Mouse (Mus musculus) cerebellum, adult 2 months (tissue): Measurements from ENCODE around the gene Cd37. TPM values are rescaled to one million over a fixed set of nuclear protein-coding genes. Genes with fewer than 3 reads are reported as not detected.

Experiments used
- DNase-seq, 2 experiments: peaks; one replicate each; pipeline ENCODE4 v3.0.0; 2021
- H3K27ac ChIP-seq: fragments of 200-500 bp; 2 replicates; pipeline ENCODE4 v1.5.1; 2012; ENCODE audit warnings: low read length, control low read depth, inconsistent platforms; ENCODE audit not compliant: insufficient read depth
- H3K27me3 ChIP-seq: fragments of 200-500 bp; 2 replicates; pipeline ENCODE4 v1.6.1; 2012; ENCODE audit warnings: inconsistent platforms, mild to moderate bottlenecking, low read length, moderate library complexity; ENCODE audit not compliant: control insufficient read depth, insufficient read depth
- H3K4me1 ChIP-seq: fragments of 200-500 bp; 2 replicates; pipeline ENCODE4 v1.6.1; 2011; ENCODE audit warnings: low read length; ENCODE audit not compliant: control insufficient read depth, insufficient read depth
- H3K4me3 ChIP-seq: fragments of 200-500 bp; replicated peaks from 2 replicates; pipeline ENCODE3; 2011; ENCODE audit warnings: mild to moderate bottlenecking, low read depth, low read length, control low read depth; ENCODE audit not compliant: insufficient read depth
- CTCF ChIP-seq: fragments of 200-500 bp; IDR thresholded peaks from 2 replicates; pipeline ENCODE4 v1.5.1; 2011; ENCODE audit warnings: low read depth, mild to moderate bottlenecking, control low read depth, low read length, moderate library complexity, borderline replicate concordance; ENCODE audit not compliant: insufficient read depth
- POLR2A ChIP-seq: fragments of 200-500 bp; IDR thresholded peaks from 2 replicates; pipeline ENCODE4 v1.6.1; 2011; ENCODE audit warnings: low read length, control low read depth, borderline replicate concordance; ENCODE audit not compliant: insufficient read depth
- WGBS: fragments of 180-500 bp; shearing (Covaris S2); methylation state at CpG from one replicate; pipeline ENCODE4 v1.1.7; 2018; 5-methylcytosine and 5-hydroxymethylcytosine counted together
- polyA plus RNA-seq: library from polyadenylated mRNA; depleted of rRNA; stranded (reverse); fragments of >200 nt; gene quantifications from 2 replicates; pipeline ENCODE4 v1.2.3, GENCODE M21; 2012; rRNA removed

Cd37 gene
- polyA plus RNA-seq: 3.1 and 4.3 TPM in 2 replicates

- no peak within 1 kb of the TSS for H3K4me3 ChIP-seq
- H3K4me1 ChIP-seq: peaks cover 1% of the 10 kb centered on the region; the same call in 1 of the 2 replicates
- no peak for DNase-seq
- TF ChIP-seq CTCF (no peak), POLR2A (no peak)
- H3K27me3 ChIP-seq: no peaks in the 10 kb centered on the region
- 42% methylated on average over 20 of the region's 20 CpGs for WGBS
- H3K27ac ChIP-seq: no peak within 1 kb of the TSS
These were observed at the start of gene Cd37 for GRCm38 (mm10) chr7:45238723-45239496. Cd37 (minus strand) TSS chr7:45239115.

DNA sequence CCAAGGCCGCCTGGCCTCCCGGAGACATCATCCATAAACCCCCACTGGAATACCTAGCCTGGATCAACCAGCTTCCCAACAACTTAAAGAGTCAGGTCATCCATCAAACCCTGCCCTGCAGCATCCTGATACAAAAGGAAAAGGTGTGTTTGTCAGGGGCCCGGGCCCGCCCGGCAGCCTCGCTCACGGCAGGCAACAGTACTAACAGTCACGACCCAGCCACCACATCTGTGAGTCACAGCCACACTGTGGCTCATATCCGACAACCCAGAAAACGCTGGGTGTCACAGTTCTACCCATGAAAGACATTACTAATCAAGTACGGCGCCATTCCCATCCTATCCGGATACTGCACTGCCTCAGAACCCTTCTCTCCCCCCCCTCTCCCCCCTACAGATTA is 47.6 kb upstream of the Cd37 start:
- H3K27me3 ChIP-seq: no peaks in the 10 kb centered on the region
- no peak for DNase-seq
- no peaks in the 10 kb centered on the region for H3K4me1 ChIP-seq
- H3K4me3 ChIP-seq: no peak overlapping the region
- H3K27ac ChIP-seq: no peak overlapping the region
- 90% methylated on average over 13 of the region's 13 CpGs for WGBS
- no peak for TF ChIP-seq POLR2A
- no peak for TF ChIP-seq CTCF

DNA sequence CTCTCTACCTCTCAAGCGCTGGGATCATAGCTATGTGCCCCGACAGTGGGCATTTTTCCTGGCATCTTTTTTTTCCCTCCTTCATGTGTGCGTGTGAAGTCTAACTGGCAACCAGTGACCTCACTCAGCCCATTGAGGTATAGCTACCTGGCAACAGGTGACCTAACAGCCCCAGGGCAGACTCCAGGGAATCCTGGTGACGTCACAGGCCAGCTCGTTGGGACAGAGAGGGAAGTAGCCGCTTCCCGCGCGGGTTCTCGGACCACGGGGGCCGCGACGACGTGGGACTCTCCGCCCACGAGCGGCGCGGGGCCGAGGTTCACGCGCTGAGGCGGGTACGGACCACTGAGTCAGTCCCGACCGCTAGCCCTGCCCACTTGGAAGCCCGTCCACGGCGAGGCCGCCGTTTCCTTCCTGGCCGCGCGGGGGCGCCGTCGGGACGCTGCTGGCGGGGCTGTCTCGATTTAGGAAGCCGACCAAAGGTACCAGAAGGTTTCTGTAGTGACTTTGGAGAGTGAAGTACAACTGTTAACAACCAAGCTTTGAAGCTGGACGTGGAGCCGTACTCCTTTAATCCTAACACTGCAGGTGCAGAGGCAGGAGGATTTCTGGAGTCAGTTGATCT is 38.3 kb upstream of the Cd37 start, which contains the start of gene Slc6a21:
TSS of gene Slc6a21 (plus strand) at position 378 of the 625 bp plus-strand sequence.
- H3K4me3 ChIP-seq: peak within 1 kb of the TSS; percentile 53
- H3K4me1 ChIP-seq: no peaks in the 10 kb centered on the region
- H3K27ac ChIP-seq: no peak within 1 kb of the TSS
- DNase-seq: peak; percentile 66 to 85
- TF ChIP-seq POLR2A (no peak), CTCF (peak; percentile 74; the same call in 1 of the 2 replicates)
- 6% methylated on average over 44 of the region's 44 CpGs for WGBS
- H3K27me3 ChIP-seq: no peaks in the 10 kb centered on the region

GRCm38 (mm10) chr7:45273672-45274071 is 34.8 kb upstream of the Cd37 start:
- TF ChIP-seq CTCF (no peak), POLR2A (no peak)
- Histone ChIP-seq H3K4me1 (no peaks in the 10 kb centered on the region), H3K4me3 (no peak overlapping the region), H3K27ac (no peak overlapping the region), H3K27me3 (no peaks in the 10 kb centered on the region)
- no peak for DNase-seq
- WGBS: 88% methylated on average over 8 of the region's 8 CpGs

- WGBS: 68% methylated on average over 10 of the region's 10 CpGs
- TF ChIP-seq CTCF: no peak
- no peak for TF ChIP-seq POLR2A
- DNase-seq: no peak
These were observed 34.0 kb upstream of the Cd37 start for GRCm38 (mm10) chr7:45272786-45273412.

GRCm38 (mm10) chr7:45265518-45265917 is 26.6 kb upstream of the Cd37 start:
- no peak for TF ChIP-seq POLR2A
- TF ChIP-seq CTCF: no peak
- Histone ChIP-seq H3K27ac (no peak overlapping the region), H3K4me3 (no peak overlapping the region), H3K4me1 (no peaks in the 10 kb centered on the region), H3K27me3 (no peaks in the 10 kb centered on the region)
- no peak for DNase-seq
- WGBS: 78% methylated on average over 1 of the region's 1 CpGs

More at GRCm38 (mm10) chr7:45272786-45273412, 34.0 kb upstream of the Cd37 start:
- H3K4me1 ChIP-seq: no peaks in the 10 kb centered on the region
- no peak overlapping the region for H3K27ac ChIP-seq
- H3K27me3 ChIP-seq: no peaks in the 10 kb centered on the region
- H3K4me3 ChIP-seq: no peak overlapping the region

DNA sequence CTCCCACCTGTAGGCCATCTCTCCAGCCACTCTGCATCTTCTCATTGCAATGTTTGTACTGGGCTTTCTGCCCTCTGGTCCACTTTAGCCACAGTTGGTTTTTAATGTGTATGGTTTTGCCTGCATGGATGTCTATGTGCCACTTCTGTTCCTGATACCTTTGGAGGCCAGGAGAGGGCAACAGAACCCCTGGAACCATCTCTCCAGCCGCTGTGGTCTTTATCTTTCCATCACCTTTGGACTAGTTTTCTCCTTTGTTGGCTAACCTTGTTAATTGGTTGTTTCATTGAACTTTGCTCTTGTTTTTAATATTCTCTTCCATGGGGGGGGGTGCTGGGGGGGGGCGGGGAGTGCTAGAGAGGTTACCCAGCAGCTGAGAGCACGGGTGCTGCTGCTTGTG is 25.4 kb upstream of the Cd37 start:
- Histone ChIP-seq H3K4me1 (no peaks in the 10 kb centered on the region), H3K27ac (no peak overlapping the region), H3K27me3 (no peaks in the 10 kb centered on the region), H3K4me3 (no peak overlapping the region)
- DNase-seq: no peak
- TF ChIP-seq POLR2A (no peak), CTCF (no peak)
- 68% methylated on average over 3 of the region's 3 CpGs for WGBS

DNA sequence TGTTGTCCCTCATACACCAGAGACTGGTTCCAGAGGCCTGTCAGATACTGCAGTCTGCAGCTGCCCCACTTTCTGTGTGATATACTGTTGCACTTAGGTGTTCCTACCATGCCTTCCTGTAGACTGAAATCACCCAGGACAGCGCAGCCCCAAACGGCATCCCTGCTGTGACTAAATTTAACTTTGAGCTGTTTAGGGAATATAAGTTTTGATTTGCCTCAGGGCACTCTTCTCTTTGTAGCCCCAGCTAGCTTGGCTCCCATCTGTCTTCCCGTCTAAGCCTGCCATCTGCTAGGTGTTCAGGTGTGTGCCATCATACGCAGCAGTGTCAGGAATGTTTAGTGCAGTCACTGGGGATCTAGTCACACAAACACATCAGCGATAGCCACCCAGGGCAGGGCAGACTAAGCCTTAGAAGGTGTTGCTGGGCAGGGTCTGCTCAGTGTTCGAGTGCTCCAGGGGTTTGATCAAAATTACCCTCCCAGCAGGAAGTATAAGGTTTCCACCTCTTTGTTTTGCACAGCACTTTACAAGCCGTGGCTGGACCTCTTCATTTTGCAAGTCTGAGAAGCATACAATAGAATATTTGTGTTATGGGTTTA is 24.2 kb upstream of the Cd37 start:
- H3K27ac ChIP-seq: no peak overlapping the region
- H3K4me1 ChIP-seq: no peaks in the 10 kb centered on the region
- TF ChIP-seq POLR2A: no peak
- no peak for TF ChIP-seq CTCF
- WGBS: 51% methylated on average over 7 of the region's 7 CpGs
- no peak overlapping the region for H3K4me3 ChIP-seq
- no peaks in the 10 kb centered on the region for H3K27me3 ChIP-seq
- DNase-seq: no peak
